In genomic region chr7:139359906-139360305, GRCm38 (mm10) we compare ENCODE assay signal across 13 mouse cellular contexts. TPM values are rescaled to one million over a fixed set of nuclear protein-coding genes. Genes with fewer than 3 reads are reported as not detected.
DNase-seq lines count a peak whose midpoint lies in the region; ATAC-seq and TF ChIP-seq lines count a peak whose summit lies in the region.
"Had no signal": no experiment of that assay in that cellular context is flagged by ENCODE, and none has a peak within 500 bp of the region (broad histone marks: within the 10 kb centered on the region; RNA-seq: fewer than 3 reads in every experiment).

No protein-coding gene starts in this region.

- DNase-seq in heart, embryonic 10.5 days (ENCODE audit: low spot score) = no peak
- DNase-seq in heart, postnatal 14 days = no peak
- peak; percentile 45 for DNase-seq in lung, postnatal 36 days
- DNase-seq in lung, postnatal 25 days (ENCODE audit: low spot score) = no peak
- no peak for DNase-seq in layer of hippocampus, postnatal 25 days (ENCODE audit: extremely low spot score in 1 of 2, low spot score in 1 of 2)
- no peak for DNase-seq in thymus, adult 2 months
- DNase-seq: cerebellum, adult 8-10 months; gastrocnemius, postnatal 36 days; right cerebral cortex, postnatal 14 days; thymus, postnatal 14 days had no signal

- intact Hi-C loops in heart, postnatal 14 days (cut with DNase I) = no loop called here

- no peak overlapping the region for H3K4me3 ChIP-seq in heart, embryonic 10.5 days
- H3K4me3 ChIP-seq in intestine, embryonic 15.5 days (replicated peaks) = 0 out of 2 replicates have a peak overlapping the region, but pooled peaks have one; percentile 6
- no peak overlapping the region for H3K4me3 ChIP-seq in thymus, adult 2 months (ENCODE audit: control insufficient read depth, insufficient read depth, low read length)
- H3K4me3 ChIP-seq: hindbrain, embryonic 15.5 days had no signal

- ATAC-seq in intestine, embryonic 15.5 days = 0 out of 2 replicates have a peak, but pooled peaks have one; percentile 19

- H3K27ac ChIP-seq in heart, embryonic 10.5 days = peak overlapping the region; percentile 69
- H3K27ac ChIP-seq in intestine, embryonic 15.5 days = peak overlapping the region; percentile 77
- no peak overlapping the region for H3K27ac ChIP-seq in thymus, adult 2 months (ENCODE audit: control insufficient read depth, insufficient read depth, low read length)
- H3K27ac ChIP-seq: hindbrain, embryonic 15.5 days; liver, embryonic 14.5 days had no signal

- peak overlapping the region; percentile 34 for H3K4me2 ChIP-seq in intestine, embryonic 15.5 days (replicated peaks)
- H3K4me2 ChIP-seq: hindbrain, embryonic 15.5 days had no signal

- TF ChIP-seq POLR2A in thymus, adult 2 months (IDR thresholded peaks at IDR 0.05; ENCODE audit: control insufficient read depth, extremely low read depth, insufficient read depth, low read length, poor library complexity) = no peak

- H3K4me1 ChIP-seq in heart, embryonic 10.5 days = peaks cover 50% of the 10 kb centered on the region
- H3K4me1 ChIP-seq in intestine, embryonic 15.5 days (replicated peaks) = peaks cover 35% of the 10 kb centered on the region
- H3K4me1 ChIP-seq in thymus, adult 2 months (replicated peaks; ENCODE audit: control insufficient read depth, insufficient read depth, low read length) = no peaks in the 10 kb centered on the region

- H3K9ac ChIP-seq in intestine, embryonic 15.5 days = no peak overlapping the region
- H3K9ac ChIP-seq: hindbrain, embryonic 15.5 days; liver, embryonic 14.5 days had no signal

- no peaks in the 10 kb centered on the region for H3K9me3 ChIP-seq in heart, embryonic 10.5 days
- no peaks in the 10 kb centered on the region for H3K9me3 ChIP-seq in intestine, embryonic 15.5 days
- H3K9me3 ChIP-seq: hindbrain, embryonic 15.5 days had no signal

- no peaks in the 10 kb centered on the region for H3K27me3 ChIP-seq in heart, embryonic 10.5 days (ENCODE audit: insufficient read depth, poor library complexity, severe bottlenecking)
- H3K27me3 ChIP-seq in intestine, embryonic 15.5 days (replicated peaks) = no peaks in the 10 kb centered on the region
- no peaks in the 10 kb centered on the region for H3K27me3 ChIP-seq in thymus, adult 2 months (ENCODE audit: control insufficient read depth, insufficient read depth, low read length)
- H3K27me3 ChIP-seq: hindbrain, embryonic 15.5 days had no signal

- H3K36me3 ChIP-seq in heart, embryonic 10.5 days = no peaks in the 10 kb centered on the region
- H3K36me3 ChIP-seq in intestine, embryonic 15.5 days = no peaks in the 10 kb centered on the region
- H3K36me3 ChIP-seq in thymus, adult 2 months (ENCODE audit: control insufficient read depth, insufficient read depth, low read length) = no peaks in the 10 kb centered on the region
- H3K36me3 ChIP-seq: hindbrain, embryonic 15.5 days had no signal

- WGBS in heart, embryonic 10.5 days = 58% methylated on average over 4 of the region's 4 CpGs
- WGBS in intestine, embryonic 15.5 days = 47% methylated on average over 4 of the region's 4 CpGs
- 92% methylated on average over 4 of the region's 4 CpGs for WGBS in thymus, adult 2 months

- no peak for TF ChIP-seq CTCF in thymus, adult 2 months (IDR thresholded peaks at IDR 0.05; ENCODE audit: borderline replicate concordance, control insufficient read depth, extremely low read depth, insufficient read depth, low read length, poor library complexity)

RNA-seq across cellular contexts. Expression of gene Inpp5a, which starts 29.0 kb away (rescaled TPM):
- 46.9 and 60.9 TPM in 2 replicates for polyA plus RNA-seq in heart, embryonic 10.5 days (2016; fragmentation: Nextera tagmentation; extraction: Ambion mirVana)
- total RNA-seq in heart, postnatal 14 days (2021) = 100 to 1,000 TPM; 201 to 215 TPM
- 33.1 and 35.5 TPM in 2 replicates for polyA plus RNA-seq in intestine, embryonic 15.5 days (2015; fragmentation: Nextera tagmentation; extraction: Ambion mirVana)
- total RNA-seq in layer of hippocampus, postnatal 25 days (2021) = 10 to 100 TPM; 36.2 to 41.1 TPM
- polyA plus RNA-seq in thymus, adult 2 months (2012; rRNA removed) = 15.8 and 17.9 TPM in 2 replicates
